In the genomic region with DNA sequence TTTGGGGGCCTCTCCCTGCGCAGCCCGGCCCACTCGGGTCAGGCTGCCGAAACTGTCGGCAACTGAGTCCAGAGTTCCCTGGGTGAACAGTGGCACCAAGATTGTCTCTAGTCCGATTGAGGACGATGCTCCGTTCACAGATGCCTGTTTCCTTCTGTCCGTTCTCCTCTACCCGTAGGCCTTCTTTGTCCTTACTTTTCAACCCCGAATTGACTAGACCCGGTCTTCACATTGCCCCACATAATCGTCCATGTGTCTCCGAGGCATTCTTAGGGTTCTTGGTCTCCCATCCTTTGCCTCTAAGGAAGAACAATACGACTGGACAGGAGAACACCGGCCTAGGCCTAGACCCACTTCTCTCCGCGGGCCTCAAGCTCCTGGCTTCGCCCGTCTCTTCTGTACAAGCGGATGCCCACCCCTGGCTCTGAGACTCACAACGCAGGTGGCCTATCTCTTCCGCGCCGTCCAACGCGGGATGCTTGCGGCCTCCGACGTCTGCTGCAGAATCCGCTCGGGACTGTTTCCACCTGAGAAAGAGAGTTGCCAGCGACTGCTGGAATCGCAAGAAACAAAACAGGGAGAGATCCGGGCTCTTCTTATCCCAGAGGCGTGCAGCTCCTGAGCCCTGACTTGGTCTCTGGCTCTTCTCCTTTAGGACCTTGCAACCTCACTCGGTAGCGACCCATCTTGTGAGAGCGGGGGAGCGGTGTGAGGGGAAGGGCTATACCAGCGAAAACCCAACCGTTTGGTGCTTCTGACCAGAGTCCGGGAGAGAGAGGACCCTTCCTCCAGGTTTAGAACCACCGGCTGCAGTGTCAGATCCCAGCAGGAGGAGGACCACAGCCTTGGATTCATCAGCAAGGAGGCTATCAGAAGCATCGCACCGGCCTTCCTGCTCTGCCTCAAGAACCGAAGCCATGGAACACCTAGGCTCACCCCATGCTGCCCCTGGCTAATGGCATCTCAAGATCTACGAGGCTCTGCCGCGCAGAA, we compare ENCODE assay signal across 11 mouse cellular contexts. TPM values are rescaled to one million over a fixed set of nuclear protein-coding genes. Genes with fewer than 3 reads are reported as not detected.
DNase-seq lines count a peak whose midpoint lies in the region; ATAC-seq lines count a peak whose summit lies in the region.
"Had no signal": no experiment of that assay in that cellular context is flagged by ENCODE, and none has a peak within 500 bp of the region (broad histone marks: within the 10 kb centered on the region; RNA-seq: fewer than 3 reads in every experiment).

No protein-coding gene starts in this region.

- H3K4me2 ChIP-seq in embryonic facial prominence, embryonic 13.5 days, result no peak overlapping the region
- peak overlapping the region; percentile 10; the same call in 1 of the 2 replicates for H3K4me2 ChIP-seq in midbrain, embryonic 15.5 days

- 16% methylated on average over 50 of the region's 50 CpGs for WGBS in embryonic facial prominence, embryonic 13.5 days
- 5% methylated on average over 50 of the region's 50 CpGs for WGBS in limb, embryonic 10.5 days
- WGBS in midbrain, embryonic 15.5 days, result 14% methylated on average over 50 of the region's 50 CpGs

- H3K4me1 ChIP-seq in embryonic facial prominence, embryonic 13.5 days, result peaks cover 55% of the 10 kb centered on the region
- peaks cover 94% of the 10 kb centered on the region for H3K4me1 ChIP-seq in limb, embryonic 10.5 days
- peaks cover 21% of the 10 kb centered on the region for H3K4me1 ChIP-seq in midbrain, embryonic 15.5 days

- 0 out of 2 replicates have a peak overlapping the region, but pooled peaks have one; percentile 16 for H3K9ac ChIP-seq in embryonic facial prominence, embryonic 13.5 days
- no peak overlapping the region for H3K9ac ChIP-seq in midbrain, embryonic 15.5 days
- H3K9ac ChIP-seq: stomach, embryonic 15.5 days had no signal

- H3K36me3 ChIP-seq in embryonic facial prominence, embryonic 13.5 days, result no peaks in the 10 kb centered on the region
- peaks cover 37% of the 10 kb centered on the region for H3K36me3 ChIP-seq in limb, embryonic 10.5 days
- H3K36me3 ChIP-seq in midbrain, embryonic 15.5 days (replicated peaks), result no peaks in the 10 kb centered on the region
- H3K36me3 ChIP-seq: stomach, embryonic 15.5 days had no signal

- DNase-seq in embryo, embryonic 11 days, result peak; percentile 30
- DNase-seq in limb, embryonic 10.5 days (ENCODE audit: low spot score), result peak; percentile 71
- no peak for DNase-seq in retina, embryonic 14.5 days (ENCODE audit: low spot score)
- DNase-seq in natural killer cell, adult 2 months (ENCODE audit: low spot score in 2 of 2), result no peak
- DNase-seq in urinary bladder, postnatal 14 days (ENCODE audit: low spot score), result no peak
- no peak for DNase-seq in urinary bladder, postnatal 4 days (ENCODE audit: low spot score in 2 of 2)

- no peak overlapping the region for H3K4me3 ChIP-seq in embryonic facial prominence, embryonic 13.5 days
- H3K4me3 ChIP-seq in limb, embryonic 10.5 days, result peak overlapping the region; percentile 79
- peak overlapping the region; percentile 8; the same call in 1 of the 2 replicates for H3K4me3 ChIP-seq in midbrain, embryonic 15.5 days
- H3K4me3 ChIP-seq: stomach, embryonic 15.5 days had no signal

- H3K27me3 ChIP-seq in embryonic facial prominence, embryonic 13.5 days, result peaks cover 91% of the 10 kb centered on the region
- peaks cover 88% of the 10 kb centered on the region for H3K27me3 ChIP-seq in limb, embryonic 10.5 days (ENCODE audit: low read depth, poor library complexity, severe bottlenecking)
- H3K27me3 ChIP-seq in midbrain, embryonic 15.5 days (replicated peaks), result peaks cover 94% of the 10 kb centered on the region

- ATAC-seq in embryonic facial prominence, embryonic 13.5 days (ENCODE audit: insufficient number of reproducible peaks, insufficient read depth, low FRiP score, low TSS enrichment, low read depth), result no peak
- ATAC-seq in midbrain, embryonic 15.5 days (replicated peaks), result no peak

- no peak overlapping the region for H3K27ac ChIP-seq in embryonic facial prominence, embryonic 13.5 days
- peak overlapping the region; percentile 93 for H3K27ac ChIP-seq in limb, embryonic 10.5 days
- H3K27ac ChIP-seq in midbrain, embryonic 15.5 days, result no peak overlapping the region
- H3K27ac ChIP-seq: macrophage; stomach, embryonic 15.5 days had no signal

- H3K9me3 ChIP-seq in embryonic facial prominence, embryonic 13.5 days, result no peaks in the 10 kb centered on the region
- no peaks in the 10 kb centered on the region for H3K9me3 ChIP-seq in limb, embryonic 10.5 days (replicated peaks)
- H3K9me3 ChIP-seq in midbrain, embryonic 15.5 days, result no peaks in the 10 kb centered on the region
- H3K9me3 ChIP-seq: stomach, embryonic 15.5 days had no signal

RNA-seq across cellular contexts. Expression of gene Lmx1b, which starts 3.7 kb away (rescaled TPM):
- 0.55 TPM in 2 replicates for polyA plus RNA-seq in embryonic facial prominence, embryonic 13.5 days (2015; fragmentation: Nextera tagmentation; extraction: Ambion mirVana)
- 11.0 and 13.9 TPM in 2 replicates for polyA plus RNA-seq in limb, embryonic 10.5 days (2016; fragmentation: Nextera tagmentation; extraction: Ambion mirVana)
- 1.5 and 1.7 TPM in 2 replicates for polyA plus RNA-seq in midbrain, embryonic 15.5 days (2015; fragmentation: Nextera tagmentation; extraction: Ambion mirVana)
- polyA plus RNA-seq: liver, embryonic 16.5 days; macrophage had no signal

Comparison
In these comparisons a context has a peak if more than half of its experiments do, and no peak if none do; other contexts are left out.
1. DNase-seq: peak in embryo, embryonic 11 days (single experiment) and limb, embryonic 10.5 days (single experiment); none in retina, embryonic 14.5 days (single experiment), natural killer cell, adult 2 months (0 of 2), urinary bladder, postnatal 14 days (single experiment) and urinary bladder, postnatal 4 days (0 of 2).